In the genomic region with DNA sequence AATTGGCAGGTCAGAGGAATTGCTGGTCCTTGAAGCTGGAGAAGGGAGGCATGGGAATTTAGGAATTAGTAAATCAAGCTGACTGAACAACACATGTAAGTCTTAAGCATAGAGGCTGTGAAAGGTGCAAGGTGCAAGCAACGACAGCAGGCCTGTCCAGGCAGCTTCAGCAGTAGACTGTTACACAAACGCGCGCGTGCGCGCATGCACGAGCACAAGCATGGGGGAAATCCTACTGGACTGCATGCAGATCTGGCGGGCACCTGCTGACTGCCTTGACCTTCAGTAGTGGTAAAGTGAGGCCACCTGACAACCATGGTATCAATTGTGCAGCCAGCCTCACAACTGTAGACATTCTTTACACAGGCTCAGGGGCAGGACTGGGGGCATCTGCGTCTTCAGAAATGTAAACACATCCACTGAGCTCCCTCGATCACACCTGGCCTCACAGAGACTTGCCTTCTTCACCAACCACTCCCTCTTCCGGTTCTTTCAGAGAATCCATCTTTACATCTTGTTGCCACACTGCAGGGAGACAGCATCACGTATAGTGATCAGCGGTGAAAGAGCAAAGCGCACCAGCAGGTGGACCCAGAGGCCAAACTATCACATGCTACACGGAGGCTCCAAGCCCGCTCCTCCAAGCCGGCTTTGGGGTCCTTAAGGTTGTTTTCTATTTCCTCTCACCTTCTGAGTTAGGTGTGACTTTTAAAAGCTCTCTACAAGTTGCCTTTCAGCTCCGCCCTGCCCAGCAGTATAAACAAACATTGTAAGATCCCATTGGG, we compare ENCODE assay signal across 8 mouse cellular contexts. TPM values are rescaled to one million over a fixed set of nuclear protein-coding genes. Genes with fewer than 3 reads are reported as not detected.
A peak's percentile ranks its signal among the peaks of the same experiment; 100 is the strongest.
DNase-seq lines count a peak whose midpoint lies in the region; ATAC-seq and TF ChIP-seq lines count a peak whose summit lies in the region.
"Had no signal": no experiment of that assay in that cellular context is flagged by ENCODE, and none has a peak within 500 bp of the region (broad histone marks: within the 10 kb centered on the region; RNA-seq: fewer than 3 reads in every experiment).

No protein-coding gene starts in this region.

- H3K27ac ChIP-seq in liver, embryonic 12.5 days = no peak overlapping the region
- H3K27ac ChIP-seq in cortical plate, adult 2 months (ENCODE audit: insufficient read depth, low read length) = no peak overlapping the region
- no peak overlapping the region for H3K27ac ChIP-seq in heart, embryonic 16.5 days (ENCODE audit: low read length)
- H3K27ac ChIP-seq in small intestine, adult 2 months (ENCODE audit: insufficient read depth, low read depth, low read length) = no peak overlapping the region
- H3K27ac ChIP-seq: liver, embryonic 15.5 days had no signal

- DNase-seq in liver = peak; percentile 10
- DNase-seq in gastrocnemius, postnatal 25 days = no peak

- no peaks in the 10 kb centered on the region for H3K9me3 ChIP-seq in liver, embryonic 12.5 days (replicated peaks)
- no peaks in the 10 kb centered on the region for H3K9me3 ChIP-seq in heart, embryonic 16.5 days (replicated peaks; ENCODE audit: control insufficient read depth, low read length)
- H3K9me3 ChIP-seq: liver, embryonic 15.5 days had no signal

- TF ChIP-seq POLR2A in cortical plate, adult 2 months (IDR thresholded peaks at IDR 0.05; ENCODE audit: extremely low read depth, insufficient read depth, low read length) = no peak
- no peak for TF ChIP-seq POLR2A in small intestine, adult 2 months (IDR thresholded peaks at IDR 0.05; ENCODE audit: low read depth, low read length)

- peaks cover 18% of the 10 kb centered on the region; the same call in 1 of the 2 replicates for H3K27me3 ChIP-seq in liver, embryonic 12.5 days (replicated peaks)
- H3K27me3 ChIP-seq in heart, embryonic 16.5 days (ENCODE audit: control insufficient read depth, insufficient read depth, low read length) = no peaks in the 10 kb centered on the region
- no peaks in the 10 kb centered on the region for H3K27me3 ChIP-seq in small intestine, adult 2 months (ENCODE audit: control insufficient read depth, insufficient read depth, low read length)

- no peak for ATAC-seq in liver, embryonic 12.5 days
- peak; percentile 65 for ATAC-seq in heart, embryonic 16.5 days (replicated peaks; ENCODE audit: extremely low read depth, insufficient read depth, low FRiP score)
- no peak for ATAC-seq in monocyte, adult 5-6 weeks (replicated peaks; ENCODE audit: insufficient number of reproducible peaks, low FRiP score, low TSS enrichment, poor library complexity, severe bottlenecking)

- H3K4me3 ChIP-seq in liver, embryonic 12.5 days = no peak overlapping the region
- no peak overlapping the region for H3K4me3 ChIP-seq in cortical plate, adult 2 months (ENCODE audit: insufficient read depth, low read length)
- peak overlapping the region; percentile 10; the same call in 1 of the 2 replicates for H3K4me3 ChIP-seq in heart, embryonic 16.5 days (ENCODE audit: low read length)
- H3K4me3 ChIP-seq in small intestine, adult 2 months (ENCODE audit: low read depth, low read length) = no peak overlapping the region
- H3K4me3 ChIP-seq: liver, embryonic 15.5 days had no signal

- H3K4me2 ChIP-seq in liver, embryonic 12.5 days = no peak overlapping the region
- H3K4me2 ChIP-seq in heart, embryonic 16.5 days (ENCODE audit: low read depth, low read length) = peak overlapping the region; percentile 44
- H3K4me2 ChIP-seq: liver, embryonic 15.5 days had no signal

- H3K4me1 ChIP-seq in liver, embryonic 12.5 days = no peaks in the 10 kb centered on the region
- H3K4me1 ChIP-seq in cortical plate, adult 2 months (ENCODE audit: control insufficient read depth, insufficient read depth, low read length) = no peaks in the 10 kb centered on the region
- no peaks in the 10 kb centered on the region for H3K4me1 ChIP-seq in heart, embryonic 16.5 days (ENCODE audit: control insufficient read depth, insufficient read depth, low read length)
- H3K4me1 ChIP-seq in small intestine, adult 2 months (ENCODE audit: control insufficient read depth, insufficient read depth, insufficient read length, low read length) = no peaks in the 10 kb centered on the region; the same call in 1 of the 2 replicates
- H3K4me1 ChIP-seq: liver, embryonic 15.5 days had no signal

- TF ChIP-seq CTCF in cortical plate, adult 2 months (IDR thresholded peaks at IDR 0.05; ENCODE audit: extremely low read depth, insufficient read depth, low read length) = 0 out of 2 replicates have a peak, but pooled peaks have one; percentile 6
- peak; percentile 28; the same call in 1 of the 2 replicates for TF ChIP-seq CTCF in small intestine, adult 2 months (IDR thresholded peaks at IDR 0.05; ENCODE audit: extremely low read depth, insufficient read length, insufficient replicate concordance, low read depth, low read length)

- no peaks in the 10 kb centered on the region for H3K36me3 ChIP-seq in liver, embryonic 12.5 days
- H3K36me3 ChIP-seq in heart, embryonic 16.5 days (ENCODE audit: control insufficient read depth, insufficient read depth) = no peaks in the 10 kb centered on the region
- no peaks in the 10 kb centered on the region for H3K36me3 ChIP-seq in small intestine, adult 2 months (ENCODE audit: control insufficient read depth, insufficient read depth, low read length)
- H3K36me3 ChIP-seq: liver, embryonic 15.5 days had no signal

- WGBS in liver, embryonic 12.5 days (ENCODE audit: insufficient replicate concordance) = 52% methylated on average over 19 of the region's 19 CpGs
- 48% methylated on average over 19 of the region's 19 CpGs for WGBS in heart, embryonic 16.5 days
- WGBS in small intestine, adult 2 months = 43% methylated on average over 19 of the region's 19 CpGs

- H3K9ac ChIP-seq in liver, embryonic 12.5 days = no peak overlapping the region
- no peak overlapping the region for H3K9ac ChIP-seq in heart, embryonic 16.5 days (ENCODE audit: low read length)
- H3K9ac ChIP-seq: liver, embryonic 15.5 days had no signal

RNA-seq across cellular contexts. Expression of gene Chn1, which starts 16.9 kb away (rescaled TPM):
- polyA plus RNA-seq in liver, embryonic 12.5 days (2016; fragmentation: Nextera tagmentation; extraction: Ambion mirVana) = 1.6 and 1.9 TPM in 2 replicates
- 1,631 and 1,734 TPM in 2 replicates for polyA plus RNA-seq in cortical plate, adult 2 months (2012; rRNA removed)
- polyA plus RNA-seq in heart, embryonic 16.5 days (2015; fragmentation: Nextera tagmentation; extraction: Ambion mirVana) = 20.5 and 21.8 TPM in 2 replicates
- 1.7 and 2.1 TPM in 2 replicates for polyA plus RNA-seq in small intestine, adult 2 months (2012; rRNA removed)
- total RNA-seq in monocyte, adult 5-6 weeks (2017) = 0.11 TPM in 1 of 3 replicates, not detected in the others
- total RNA-seq in gastrocnemius, postnatal 25 days (2021) = 1 to 10 TPM; 3.5 to 5.7 TPM

Comparison
In these comparisons a context has a peak if more than half of its experiments do, and no peak if none do; other contexts are left out.
1. RNA of gene Chn1, which starts 16.9 kb away (polyA plus RNA-seq): 1,631 to 1,734 TPM in cortical plate, adult 2 months; 20.5 to 21.8 TPM in heart, embryonic 16.5 days, 1.6 to 1.9 TPM in liver, embryonic 12.5 days and 1.7 to 2.1 TPM in small intestine, adult 2 months; every median in the first group is over 10 times any median in the second.